Mouse (Mus musculus) layer of hippocampus, adult 2 months (tissue): ENCODE data around the gene Wdr20. TPM values are rescaled to one million over a fixed set of nuclear protein-coding genes. Genes with fewer than 3 reads are reported as not detected.
"Not testable (repeated sequence)": the region's sequence is repeated elsewhere in the genome, so short reads cannot be mapped to it uniquely, and the experiment has no call there.

ENCODE experiments used
- DNase-seq, 2 experiments: peaks; one replicate each; pipeline ENCODE4 v3.0.0; 2022; ENCODE audit warnings: low spot score in 2 of 2
- H3K27ac ChIP-seq: fragments of 200-600 bp; 2 replicates; pipeline ENCODE4 v1.8.1; 2022
- H3K4me3 ChIP-seq: fragments of 200-600 bp; 2 replicates; pipeline ENCODE4 v1.8.1; 2022; ENCODE audit warnings: mild to moderate bottlenecking
- CTCF ChIP-seq: fragments of 200-600 bp; conservative IDR thresholded peaks from 2 replicates; pipeline ENCODE4 v1.8.1; 2022; ENCODE audit warnings: antibody characterized with exemption, mild to moderate bottlenecking, moderate library complexity
- long read RNA-seq, 2 experiments: library from polyadenylated mRNA; stranded (forward); transcript quantifications; one replicate each; pipeline ENCODE4 v2.0.0; 2021; ENCODE audit warnings: borderline mapping rate in 2 of 2
- total RNA-seq, 2 experiments: library from RNA; stranded (reverse); gene quantifications; 2 replicates each; pipeline ENCODE4 v1.2.3; 2021

Wdr20 gene
- 10 to 100 TPM; 43.5 to 49.9 TPM for total RNA-seq
- long read RNA-seq, experiment 1, transcript Wdr20-201 (3 exons, 2,384 nt): major isoform, 9 of 22 reads
- long read RNA-seq, experiment 1, partial matches to known transcripts: 0 of 22 reads
- long read RNA-seq, experiment 1, other reads (novel, unspliced or antisense): 11 of 22 reads
- long read RNA-seq, experiment 2, transcript Wdr20-201 (3 exons, 2,384 nt): major isoform, 21 of 41 reads
- long read RNA-seq, experiment 2, partial matches to known transcripts: 2 of 41 reads
- long read RNA-seq, experiment 2, other reads (novel, unspliced or antisense): 17 of 41 reads

- TF ChIP-seq CTCF: no peak
- peak; percentile 98 to 99 for DNase-seq
- peak within 1 kb of the TSS; percentile 93 for H3K27ac ChIP-seq
- peak within 1 kb of the TSS; percentile 99 for H3K4me3 ChIP-seq
Measured at GRCm38 (mm10) chr12:110737170-110738157, at the start of gene Wdr20. TSS of gene Wdr20 (plus strand) at chr12:110737944.

GRCm38 (mm10) chr12:110688921-110689320 lies 48.8 kb upstream of the Wdr20 start:
- not testable (repeated sequence) for H3K4me3 ChIP-seq, DNase-seq, H3K27ac ChIP-seq

- DNase-seq: no peak
- Histone ChIP-seq H3K27ac (no peak overlapping the region), H3K4me3 (no peak overlapping the region)
- no peak for TF ChIP-seq CTCF
Measured at GRCm38 (mm10) chr12:110689919-110690643, 47.7 kb upstream of the Wdr20 start.

DNA sequence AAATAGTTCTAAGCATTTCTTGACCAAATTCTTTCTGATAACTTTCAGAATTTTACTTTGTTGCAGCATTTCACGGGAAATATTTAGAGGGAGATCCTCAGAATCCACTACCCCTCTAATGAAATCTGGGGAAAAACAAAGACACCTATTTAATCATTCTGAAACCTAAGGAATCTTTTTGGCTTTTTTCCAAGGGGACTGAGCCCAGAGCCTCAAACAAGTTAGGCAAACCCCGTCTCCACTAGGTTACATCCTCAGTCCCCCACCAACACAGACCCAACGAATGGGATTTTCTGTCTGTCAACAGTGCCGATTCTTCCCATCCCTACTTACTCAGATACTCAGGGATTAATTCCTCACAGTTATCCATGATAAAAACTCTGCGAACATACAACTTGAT lies 44.4 kb upstream of the Wdr20 start:
- DNase-seq, H3K27ac ChIP-seq: not testable (repeated sequence)
- H3K4me3 ChIP-seq: peak overlapping the region; percentile 23; the same call in 1 of the 2 replicates

DNA sequence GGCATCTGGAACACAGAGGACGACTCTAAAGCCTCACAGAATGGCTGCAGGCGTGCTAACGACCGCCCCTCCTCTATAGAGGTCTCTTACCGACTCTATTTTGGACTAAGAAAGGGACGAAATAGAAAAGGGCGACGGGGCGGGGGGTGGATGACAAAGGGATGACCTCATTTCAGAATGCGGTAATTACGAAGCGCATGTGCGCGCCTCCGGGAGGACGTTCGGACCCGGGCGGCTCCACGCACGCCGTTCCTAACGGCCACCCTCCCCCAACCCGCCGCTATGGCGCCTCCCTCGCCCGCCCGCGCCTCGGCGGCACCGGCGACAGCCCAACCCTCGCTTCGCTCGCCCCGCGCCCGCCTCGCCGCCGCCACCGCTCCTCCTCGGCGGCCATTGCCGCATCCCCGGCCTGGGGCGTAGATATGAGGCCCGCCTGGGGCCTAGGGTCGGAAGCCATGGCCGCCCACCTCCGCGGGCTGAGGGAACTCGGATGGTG lies 42.0 kb upstream of the Wdr20 start:
- peak; percentile 42 to 66 for DNase-seq
- peak overlapping the region; percentile 98 for H3K4me3 ChIP-seq
- peak overlapping the region; percentile 99 for H3K27ac ChIP-seq
- no peak for TF ChIP-seq CTCF

DNA sequence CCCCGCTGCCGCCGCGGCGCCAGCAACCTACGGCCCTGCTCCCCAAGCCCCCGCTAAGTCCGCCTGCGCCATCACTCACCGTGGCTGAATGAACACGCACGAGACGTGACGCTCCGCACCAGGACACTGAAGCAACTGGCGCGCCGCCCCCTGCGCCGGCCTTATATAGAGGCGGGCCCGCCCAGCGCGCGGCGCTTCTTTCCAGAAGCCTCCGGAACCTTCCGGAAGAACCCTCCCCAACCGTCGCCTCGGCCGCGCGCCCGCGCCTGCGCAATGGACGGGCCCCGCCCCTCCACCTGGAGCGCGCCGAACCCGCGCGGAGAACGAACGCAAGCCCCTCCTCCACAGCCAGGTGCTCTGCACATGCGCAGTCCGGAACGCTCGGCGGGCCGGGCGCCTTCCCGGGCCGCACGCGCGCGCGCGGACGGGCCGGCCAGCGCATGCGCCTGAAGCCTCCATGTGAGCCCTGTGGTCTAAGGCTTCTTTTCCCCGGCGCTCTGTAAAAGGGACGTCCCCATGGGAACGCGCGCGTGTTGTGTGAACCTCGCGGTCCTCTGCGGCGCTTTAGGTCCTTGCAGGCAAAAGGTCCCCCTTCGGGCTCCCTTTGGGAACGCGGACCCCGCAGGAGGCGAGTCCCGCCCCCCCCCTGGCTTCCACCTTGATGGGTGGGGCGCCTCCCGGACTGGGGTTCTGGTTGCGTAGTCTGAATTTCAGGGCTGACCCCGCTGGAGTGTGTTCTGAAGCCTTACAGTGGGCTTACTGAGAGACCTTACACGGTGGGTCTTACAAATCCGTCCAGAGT lies 41.4 kb upstream of the Wdr20 start:
- no peak for TF ChIP-seq CTCF
- H3K27ac ChIP-seq: peak overlapping the region; percentile 99
- peak overlapping the region; percentile 98 for H3K4me3 ChIP-seq
- peak; percentile 96 to 99 for DNase-seq

DNA sequence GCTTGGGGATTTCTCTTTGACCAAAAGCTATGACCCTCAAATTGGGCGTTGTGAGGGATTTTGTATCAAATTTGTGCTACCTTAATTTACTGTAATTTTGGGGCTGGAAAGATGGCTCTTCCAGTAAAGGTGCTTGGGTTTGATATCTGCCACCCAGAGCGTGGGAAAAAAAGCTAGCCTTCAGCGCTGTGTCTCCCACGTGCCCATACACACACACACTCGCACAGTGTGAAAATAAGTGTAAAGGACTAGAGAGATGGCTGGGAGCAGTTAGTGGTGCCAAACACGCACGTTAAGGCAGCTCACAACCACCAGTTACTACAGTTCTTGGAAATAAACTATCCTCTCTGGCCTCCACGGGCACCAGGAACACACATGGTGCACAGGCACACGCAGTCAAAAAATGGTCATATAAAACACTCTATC lies 40.8 kb upstream of the Wdr20 start:
- DNase-seq: no peak
- peak overlapping the region; percentile 93 for H3K27ac ChIP-seq

GRCm38 (mm10) chr12:110697457-110697856 lies 40.3 kb upstream of the Wdr20 start:
- no peak overlapping the region for H3K4me3 ChIP-seq
- no peak for DNase-seq
- H3K27ac ChIP-seq: 0 out of 2 replicates have a peak overlapping the region, but pooled peaks have one; percentile 93
- TF ChIP-seq CTCF: no peak

More for the DNA sequence above, 40.8 kb upstream of the Wdr20 start:
- no peak for TF ChIP-seq CTCF
- peak overlapping the region; percentile 98 for H3K4me3 ChIP-seq

DNA sequence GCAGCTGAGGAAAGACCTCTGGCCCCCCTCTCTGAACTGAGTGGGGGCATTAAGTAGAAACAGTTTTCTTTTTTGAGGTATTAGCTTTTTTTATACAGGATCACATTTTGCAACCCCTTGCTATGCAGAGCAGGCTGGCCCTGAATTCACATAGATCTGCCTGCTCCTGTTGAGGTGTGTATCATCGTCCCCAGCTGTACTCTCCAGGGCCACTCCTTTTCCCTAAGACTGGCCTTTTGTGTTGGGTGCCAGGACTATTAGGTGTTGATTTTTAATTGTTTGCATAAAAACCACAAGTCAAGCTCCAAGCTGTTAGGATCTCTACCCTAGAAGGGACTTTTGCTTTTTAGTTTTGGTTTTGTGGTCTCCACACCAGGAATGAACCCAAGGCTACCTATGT lies 39.7 kb upstream of the Wdr20 start:
- H3K4me3 ChIP-seq: no peak overlapping the region

DNA sequence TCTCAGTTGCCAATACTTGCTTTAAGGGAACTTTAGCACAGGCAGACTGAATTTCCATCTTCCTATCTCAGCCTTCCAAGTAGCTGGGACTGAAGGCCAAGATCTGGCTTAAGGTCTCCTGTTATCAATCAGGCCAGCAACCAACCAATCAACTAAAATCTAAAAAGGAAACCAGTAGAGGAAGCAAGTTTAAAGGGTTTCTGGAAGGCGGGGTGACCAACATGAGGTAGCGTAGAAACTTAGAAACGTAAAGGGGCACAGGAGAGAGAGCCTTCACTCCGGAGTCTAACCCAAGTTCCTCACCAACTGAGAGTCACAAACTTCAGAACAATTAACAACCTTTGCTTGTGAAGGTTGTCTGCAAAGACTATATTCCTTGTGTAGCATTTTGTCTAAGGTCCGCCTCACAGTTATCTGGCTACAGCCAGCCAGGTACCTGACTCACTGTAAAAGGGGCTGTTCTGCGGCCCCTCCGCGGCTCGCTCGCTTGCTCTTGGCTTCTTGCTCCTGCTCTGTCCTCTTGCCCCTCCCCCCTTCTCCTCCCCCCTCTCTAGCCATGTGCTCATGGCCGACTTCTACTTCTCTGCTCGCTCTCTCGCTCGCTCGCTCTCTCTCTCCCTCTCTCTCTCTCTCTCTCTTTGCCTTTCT lies 39.1 kb upstream of the Wdr20 start:
- no peak for DNase-seq
- Histone ChIP-seq H3K27ac (no peak overlapping the region), H3K4me3 (no peak overlapping the region)
- TF ChIP-seq CTCF: no peak

More for the DNA sequence above, 39.7 kb upstream of the Wdr20 start:
- TF ChIP-seq CTCF: no peak
- DNase-seq: no peak
- no peak overlapping the region for H3K27ac ChIP-seq

GRCm38 (mm10) chr12:110699171-110699547 lies 38.6 kb upstream of the Wdr20 start:
- DNase-seq: peak in 1 of 2 experiments; percentile 1
- H3K27ac ChIP-seq: no peak overlapping the region
- TF ChIP-seq CTCF: no peak
- H3K4me3 ChIP-seq: no peak overlapping the region
